In genomic region chr11:53479783-53480301, GRCm38 (mm10) we compare ENCODE assay signal across 9 mouse cellular contexts. TPM values are rescaled to one million over a fixed set of nuclear protein-coding genes. Genes with fewer than 3 reads are reported as not detected.
DNase-seq lines count a peak whose midpoint lies in the region; ATAC-seq lines count a peak whose summit lies in the region.
"Had no signal": no experiment of that assay in that cellular context is flagged by ENCODE, and none has a peak within 500 bp of the region (broad histone marks: within the 10 kb centered on the region; RNA-seq: fewer than 3 reads in every experiment).

Gene Gm9945 (plus strand): TSS chr11:53480166.
Gene Sowaha (minus strand): TSS chr11:53480274.

- peak within 1 kb of the TSS; percentile 94 for H3K4me2 ChIP-seq in heart, embryonic 14.5 days (ENCODE audit: low read length)
- peak within 1 kb of the TSS; percentile 92 for H3K4me2 ChIP-seq in liver, embryonic 11.5 days
- peak within 1 kb of the TSS; percentile 77 for H3K4me2 ChIP-seq in neural tube, embryonic 13.5 days

- no peak within 1 kb of the TSS for H3K27ac ChIP-seq in heart, embryonic 14.5 days (replicated peaks in 1 of 2; ENCODE audit: control insufficient read depth in 1 of 2, insufficient read depth in 1 of 2, low read depth in 2 of 2, low read length in 2 of 2)
- peak within 1 kb of the TSS; percentile 40; the same call in 1 of the 2 replicates for H3K27ac ChIP-seq in liver, embryonic 11.5 days (ENCODE audit: low read depth, low read length)
- H3K27ac ChIP-seq in neural tube, embryonic 13.5 days (replicated peaks): no peak within 1 kb of the TSS

- peaks cover 0 to 17% of the 10 kb centered on the region in 2 experiments; a peak in 2 of 4 replicates for H3K4me1 ChIP-seq in heart, embryonic 14.5 days (ENCODE audit: control insufficient read depth in 2 of 2, insufficient read depth in 2 of 2, low read length in 2 of 2)
- peaks cover 33% of the 10 kb centered on the region for H3K4me1 ChIP-seq in liver, embryonic 11.5 days (replicated peaks; ENCODE audit: control insufficient read depth, insufficient read depth, low read length)
- H3K4me1 ChIP-seq in neural tube, embryonic 13.5 days (replicated peaks): peaks cover 33% of the 10 kb centered on the region

- peaks cover 60% of the 10 kb centered on the region for H3K27me3 ChIP-seq in heart, embryonic 14.5 days (ENCODE audit: control insufficient read depth, insufficient read depth, low read length)
- H3K27me3 ChIP-seq in liver, embryonic 11.5 days (replicated peaks; ENCODE audit: control insufficient read depth, insufficient read depth, low read length): peaks cover 49% of the 10 kb centered on the region
- peaks cover 79% of the 10 kb centered on the region for H3K27me3 ChIP-seq in neural tube, embryonic 13.5 days

- intact Hi-C loops in heart, postnatal 25 days (cut with DNase I): no loop called here

- no peak for DNase-seq in heart, postnatal 25 days (ENCODE audit: low spot score)
- peak; percentile 88 for DNase-seq in cerebellum, adult 9-10 months
- peak; percentile 70 for DNase-seq in kidney, postnatal 14 days
- DNase-seq in liver, embryonic 11.5 days (ENCODE audit: low spot score): peak; percentile 59
- DNase-seq in Muller cell, postnatal 12 days (ENCODE audit: inconsistent ontology term): no peak

- H3K9ac ChIP-seq in heart, embryonic 14.5 days (ENCODE audit: low read length): peak within 1 kb of the TSS; percentile 39
- peak within 1 kb of the TSS; percentile 10 for H3K9ac ChIP-seq in liver, embryonic 11.5 days (ENCODE audit: low read depth, low read length)
- peak within 1 kb of the TSS; percentile 59 for H3K9ac ChIP-seq in neural tube, embryonic 13.5 days

- H3K36me3 ChIP-seq in heart, embryonic 14.5 days (ENCODE audit: control insufficient read depth, insufficient read depth, low read length): no peaks in the 10 kb centered on the region
- no peaks in the 10 kb centered on the region for H3K36me3 ChIP-seq in liver, embryonic 11.5 days (ENCODE audit: control insufficient read depth, insufficient read depth, low read length)
- no peaks in the 10 kb centered on the region for H3K36me3 ChIP-seq in neural tube, embryonic 13.5 days

- no peaks in the 10 kb centered on the region for H3K9me3 ChIP-seq in heart, embryonic 14.5 days (ENCODE audit: control insufficient read depth, low read length)
- no peaks in the 10 kb centered on the region for H3K9me3 ChIP-seq in liver, embryonic 11.5 days (ENCODE audit: control insufficient read depth, low read length)
- no peaks in the 10 kb centered on the region for H3K9me3 ChIP-seq in neural tube, embryonic 13.5 days

- peak within 1 kb of the TSS; percentile 48 to 56 for H3K4me3 ChIP-seq in heart, embryonic 14.5 days (ENCODE audit: control insufficient read depth in 1 of 2, insufficient read depth in 1 of 2, low read depth in 1 of 2, low read length in 2 of 2)
- H3K4me3 ChIP-seq in liver, embryonic 11.5 days (ENCODE audit: low read depth, low read length): peak within 1 kb of the TSS; percentile 62
- peak within 1 kb of the TSS; percentile 46 for H3K4me3 ChIP-seq in neural tube, embryonic 13.5 days
- H3K4me3 ChIP-seq: myocyte had no signal

- ATAC-seq in heart, embryonic 14.5 days (ENCODE audit: insufficient number of reproducible peaks, insufficient read depth, low FRiP score, low read depth): no peak
- ATAC-seq in granulocyte monocyte progenitor cell, adult 5-6 weeks (replicated peaks; ENCODE audit: poor library complexity, severe bottlenecking): peak; percentile 63
- 0 out of 2 replicates have a peak, but pooled peaks have one; percentile 22 for ATAC-seq in liver, embryonic 11.5 days (replicated peaks; ENCODE audit: low FRiP score)
- ATAC-seq in neural tube, embryonic 13.5 days (ENCODE audit: low read depth): peak; percentile 52; the same call in 1 of the 2 replicates

- WGBS in heart, embryonic 14.5 days: 2% methylated on average over 40 of the region's 40 CpGs
- 3% methylated on average over 40 of the region's 40 CpGs for WGBS in liver, embryonic 11.5 days
- WGBS in neural tube, embryonic 13.5 days: 3% methylated on average over 40 of the region's 40 CpGs

RNA-seq across cellular contexts. Expression of gene Gm9945, which starts in this region (rescaled TPM):
- polyA plus RNA-seq in heart, embryonic 14.5 days (2014; fragmentation: Nextera tagmentation; extraction: Ambion mirVana): not detected in 2 replicates
- total RNA-seq in heart, postnatal 25 days (2021): not detected
- not detected in 2 replicates for total RNA-seq in granulocyte monocyte progenitor cell, adult 5-6 weeks (2014; fragmentation: Nextera tagmentation)
- total RNA-seq in granulocyte monocyte progenitor cell, adult 5-6 weeks (2017): not detected in 2 replicates
- polyA plus RNA-seq in liver, embryonic 11.5 days (2014; fragmentation: Nextera tagmentation; extraction: Ambion mirVana): not detected in 2 replicates
- polyA plus RNA-seq in neural tube, embryonic 13.5 days (2015; fragmentation: Nextera tagmentation; extraction: Ambion mirVana): not detected in 2 replicates
- polyA plus RNA-seq: myocyte had no signal

RNA-seq across cellular contexts. Expression of gene Sowaha, which starts in this region (rescaled TPM):
- 0.18 and 0.26 TPM in 2 replicates for polyA plus RNA-seq in heart, embryonic 14.5 days (2014; fragmentation: Nextera tagmentation; extraction: Ambion mirVana)
- total RNA-seq in heart, postnatal 25 days (2021): under 1 TPM; 0.08 to 0.17 TPM
- total RNA-seq in granulocyte monocyte progenitor cell, adult 5-6 weeks (2014; fragmentation: Nextera tagmentation): not detected in 2 replicates
- total RNA-seq in granulocyte monocyte progenitor cell, adult 5-6 weeks (2017): not detected in 2 replicates
- polyA plus RNA-seq in liver, embryonic 11.5 days (2014; fragmentation: Nextera tagmentation; extraction: Ambion mirVana): 1.1 and 1.5 TPM in 2 replicates
- polyA plus RNA-seq in neural tube, embryonic 13.5 days (2015; fragmentation: Nextera tagmentation; extraction: Ambion mirVana): 0.21 and 0.27 TPM in 2 replicates
- polyA plus RNA-seq: myocyte had no signal

Comparison
In these comparisons a context has a peak if more than half of its experiments do, and no peak if none do; other contexts are left out.
1. Peak in ATAC-seq in granulocyte monocyte progenitor cell, adult 5-6 weeks; RNA of the genes that start here not detected or under 1 TPM.
2. Peak in ATAC-seq, H3K4me3 ChIP-seq, H3K9ac ChIP-seq and H3K4me2 ChIP-seq in neural tube, embryonic 13.5 days; RNA of the genes that start here not detected or under 1 TPM.
3. DNase-seq: peak in cerebellum, adult 9-10 months (single experiment), kidney, postnatal 14 days (single experiment) and liver, embryonic 11.5 days (single experiment); none in heart, postnatal 25 days (single experiment) and Muller cell, postnatal 12 days (single experiment).
4. Peak in every context shown above with its lines, with median percentiles within 50 percentile points of each other: H3K4me2 ChIP-seq, H3K4me3 ChIP-seq and H3K9ac ChIP-seq.